Mouse (Mus musculus): ENCODE measurements around the gene Arhgap45. TPM values are rescaled to one million over a fixed set of nuclear protein-coding genes. Genes with fewer than 3 reads are reported as not detected.

Arhgap45 gene
- total RNA-seq, 1 experiment from 2014 or later = 4.3 TPM

Other genes starting within 250 kb of the Arhgap45 start
- 59.5 and 63.8 TPM in 2 replicates for gene Rnf126, start 249.7 kb upstream of the Arhgap45 start, total RNA-seq (2021)
- 8.5 and 10.6 TPM in 2 replicates for gene Fstl3, start 239.4 kb upstream of the Arhgap45 start, total RNA-seq (2021)
- gene Prss57, start 225.7 kb upstream of the Arhgap45 start, total RNA-seq (2021) = not detected in 2 replicates
- 57.1 and 99.3 TPM in 2 replicates for gene Palm, start 223.1 kb upstream of the Arhgap45 start, total RNA-seq (2021)
- 0.64 and 1.00 TPM in 2 replicates for gene Misp, start 195.7 kb upstream of the Arhgap45 start, total RNA-seq (2021)
- gene Ptbp1, start 162.2 kb upstream of the Arhgap45 start, total RNA-seq (2021) = 224 and 249 TPM in 2 replicates
- not detected in 2 replicates for gene Prtn3, start 142.2 kb upstream of the Arhgap45 start, total RNA-seq (2021)
- gene Plppr3, start 142.0 kb upstream of the Arhgap45 start, total RNA-seq (2021) = 0.49 and 1.2 TPM in 2 replicates
- not detected in 2 replicates for gene Elane, start 130.4 kb upstream of the Arhgap45 start, total RNA-seq (2021)
- 420 and 469 TPM in 2 replicates for gene Cfd, start 125.8 kb upstream of the Arhgap45 start, total RNA-seq (2021)
- 36.0 and 49.2 TPM in 2 replicates for gene Med16, start 107.7 kb upstream of the Arhgap45 start, total RNA-seq (2021)
- gene Gm26602, start 105.8 kb upstream of the Arhgap45 start, total RNA-seq (2021) = not detected in 2 replicates
- gene Kiss1r, start 99.7 kb upstream of the Arhgap45 start, total RNA-seq (2021) = 1.1 and 2.3 TPM in 2 replicates
- 85.5 and 98.9 TPM in 2 replicates for gene R3hdm4, start 95.4 kb upstream of the Arhgap45 start, total RNA-seq (2021)
- gene Arid3a, start 89.6 kb upstream of the Arhgap45 start, total RNA-seq (2021) = 5.2 and 5.8 TPM in 2 replicates
- 32.4 and 35.5 TPM in 2 replicates for gene Wdr18, start 56.5 kb upstream of the Arhgap45 start, total RNA-seq (2021)
- gene Grin3b, start 45.9 kb upstream of the Arhgap45 start, total RNA-seq (2021) = 0.12 TPM in 1 of 2 replicates, not detected in the other
- gene Tmem259, start 32.3 kb upstream of the Arhgap45 start, total RNA-seq (2021) = 159 and 161 TPM in 2 replicates
- gene Cnn2, start 28.1 kb upstream of the Arhgap45 start, total RNA-seq (2021) = 28.3 and 29.8 TPM in 2 replicates
- gene Abca7, start 20.2 kb upstream of the Arhgap45 start, total RNA-seq (2021) = 24.2 and 29.1 TPM in 2 replicates
- gene Polr2e, start 23.1 kb downstream of the Arhgap45 start, total RNA-seq (2021) = 84.3 and 101 TPM in 2 replicates
- 977 and 1,201 TPM in 2 replicates for gene Gpx4, start 30.5 kb downstream of the Arhgap45 start, total RNA-seq (2021)
- 66.1 and 73.2 TPM in 2 replicates for gene Sbno2, start 88.9 kb downstream of the Arhgap45 start, total RNA-seq (2021)
- gene Stk11, start 99.2 kb downstream of the Arhgap45 start, total RNA-seq (2021) = 154 TPM in 2 replicates
- gene Atp5d, start 122.0 kb downstream of the Arhgap45 start, total RNA-seq (2021) = 460 and 592 TPM in 2 replicates
- 45.4 and 67.9 TPM in 2 replicates for gene Cbarp, start 124.2 kb downstream of the Arhgap45 start, total RNA-seq (2021)
- gene Midn, start 131.6 kb downstream of the Arhgap45 start, total RNA-seq (2021) = 74.1 and 97.4 TPM in 2 replicates
- 49.9 and 142 TPM in 2 replicates for gene Cirbp, start 149.3 kb downstream of the Arhgap45 start, total RNA-seq (2021)
- 15.6 and 16.7 TPM in 2 replicates for gene 1600002K03Rik, start 156.3 kb downstream of the Arhgap45 start, total RNA-seq (2021)
- gene Efna2, start 162.8 kb downstream of the Arhgap45 start, total RNA-seq (2021) = 2.7 and 5.2 TPM in 2 replicates
- gene Mum1, start 209.8 kb downstream of the Arhgap45 start, total RNA-seq (2021) = 23.4 and 37.9 TPM in 2 replicates
- 238 and 243 TPM in 2 replicates for gene Ndufs7, start 232.5 kb downstream of the Arhgap45 start, total RNA-seq (2021)
- gene Gamt, start 244.4 kb downstream of the Arhgap45 start, total RNA-seq (2021) = 326 and 398 TPM in 2 replicates
- 111 and 117 TPM in 2 replicates for gene Dazap1, start 244.8 kb downstream of the Arhgap45 start, total RNA-seq (2021)

All from adrenal gland, postnatal 25 days (tissue).